Mouse (Mus musculus) testis, adult 2 months (tissue): ENCODE measurements around the gene Trpv2. TPM values are rescaled to one million over a fixed set of nuclear protein-coding genes. Genes with fewer than 3 reads are reported as not detected.

Source experiments
- H3K27ac ChIP-seq: fragments of 200-500 bp; 2 replicates; pipeline ENCODE4 v1.5.1; 2012; ENCODE audit warnings: low read depth, low read length; ENCODE audit not compliant: control insufficient read depth, insufficient read depth
- H3K27me3 ChIP-seq: fragments of 200-500 bp; 2 replicates; pipeline ENCODE4 v1.6.1; 2012; ENCODE audit warnings: mild to moderate bottlenecking, low read length, moderate library complexity; ENCODE audit not compliant: control insufficient read depth, insufficient read depth
- H3K36me3 ChIP-seq: fragments of 200-500 bp; 2 replicates; pipeline ENCODE4 v1.6.1; 2012; ENCODE audit warnings: mild to moderate bottlenecking, low read length; ENCODE audit not compliant: control insufficient read depth, insufficient read depth
- H3K4me1 ChIP-seq: fragments of 200-500 bp; 2 replicates; pipeline ENCODE4 v1.6.1; 2012; ENCODE audit warnings: low read length; ENCODE audit not compliant: control insufficient read depth, insufficient read depth
- H3K4me3 ChIP-seq: fragments of 200-500 bp; 2 replicates; pipeline ENCODE4 v1.5.1; 2012; ENCODE audit warnings: low read depth, mild to moderate bottlenecking, low read length, moderate library complexity, mixed read lengths; ENCODE audit not compliant: control insufficient read depth
- CTCF ChIP-seq: fragments of 200-500 bp; IDR thresholded peaks from 2 replicates; pipeline ENCODE4 v1.5.1; 2012; ENCODE audit warnings: low read depth, mild to moderate bottlenecking, inconsistent platforms, low read length, moderate library complexity; ENCODE audit not compliant: control insufficient read depth, insufficient read depth, insufficient replicate concordance
- POLR2A ChIP-seq: fragments of 200-500 bp; IDR thresholded peaks from 2 replicates; pipeline ENCODE4 v1.6.1; 2012; ENCODE audit warnings: low read depth, mild to moderate bottlenecking, inconsistent platforms, low read length, moderate library complexity; ENCODE audit not compliant: control insufficient read depth
- polyA plus RNA-seq: library from polyadenylated mRNA; depleted of rRNA; stranded (reverse); fragments of >200 nt; gene quantifications from 2 replicates; pipeline ENCODE4 v1.2.3, GENCODE M21; 2012

Trpv2 gene
- polyA plus RNA-seq, 1 experiment = 0.67 TPM

GRCm38 (mm10) chr11:62575659-62576438 lies 1.6 kb downstream of the Trpv2 start:
- Histone ChIP-seq H3K4me1 (peaks cover 14% of the 10 kb centered on the region), H3K36me3 (no peaks in the 10 kb centered on the region), H3K27ac (no peak overlapping the region), H3K4me3 (peak overlapping the region; percentile 77), H3K27me3 (no peaks in the 10 kb centered on the region)
- no peak for TF ChIP-seq CTCF
- no peak for TF ChIP-seq POLR2A

- H3K36me3 ChIP-seq = no peaks in the 10 kb centered on the region
- peaks cover 14% of the 10 kb centered on the region for H3K4me1 ChIP-seq
- no peaks in the 10 kb centered on the region for H3K27me3 ChIP-seq
- no peak overlapping the region for H3K27ac ChIP-seq
- TF ChIP-seq CTCF = no peak
- TF ChIP-seq POLR2A = no peak
- peak overlapping the region; percentile 27 for H3K4me3 ChIP-seq
Observed at GRCm38 (mm10) chr11:62576530-62577152, 2.4 kb downstream of the Trpv2 start.

- no peaks in the 10 kb centered on the region for H3K36me3 ChIP-seq
- TF ChIP-seq POLR2A (no peak), CTCF (no peak)
- no peak overlapping the region for H3K4me3 ChIP-seq
- H3K4me1 ChIP-seq = no peaks in the 10 kb centered on the region
- no peaks in the 10 kb centered on the region for H3K27me3 ChIP-seq
- no peak overlapping the region for H3K27ac ChIP-seq
Observed at GRCm38 (mm10) chr11:62583031-62583430, 8.7 kb downstream of the Trpv2 start.

GRCm38 (mm10) chr11:62584671-62585206 lies 10.5 kb downstream of the Trpv2 start:
- H3K4me3 ChIP-seq = no peak overlapping the region

GRCm38 (mm10) chr11:62587034-62587433 lies 12.7 kb downstream of the Trpv2 start:
- Histone ChIP-seq H3K36me3 (no peaks in the 10 kb centered on the region), H3K4me3 (no peak overlapping the region), H3K27ac (no peak overlapping the region), H3K27me3 (no peaks in the 10 kb centered on the region), H3K4me1 (no peaks in the 10 kb centered on the region)
- TF ChIP-seq POLR2A = no peak
- TF ChIP-seq CTCF = no peak

More at GRCm38 (mm10) chr11:62584671-62585206, 10.5 kb downstream of the Trpv2 start:
- no peak overlapping the region for H3K27ac ChIP-seq
- no peaks in the 10 kb centered on the region for H3K27me3 ChIP-seq
- H3K4me1 ChIP-seq = no peaks in the 10 kb centered on the region
- no peaks in the 10 kb centered on the region for H3K36me3 ChIP-seq
- no peak for TF ChIP-seq CTCF
- no peak for TF ChIP-seq POLR2A

GRCm38 (mm10) chr11:62589391-62589790 lies 15.1 kb downstream of the Trpv2 start:
- Histone ChIP-seq H3K4me1 (no peaks in the 10 kb centered on the region), H3K4me3 (no peak overlapping the region), H3K27me3 (no peaks in the 10 kb centered on the region), H3K36me3 (no peaks in the 10 kb centered on the region), H3K27ac (no peak overlapping the region)
- TF ChIP-seq POLR2A (no peak), CTCF (no peak)

- no peaks in the 10 kb centered on the region for H3K27me3 ChIP-seq
Observed at GRCm38 (mm10) chr11:62591026-62591425, 16.7 kb downstream of the Trpv2 start.

More at GRCm38 (mm10) chr11:62591026-62591425, 16.7 kb downstream of the Trpv2 start:
- H3K4me1 ChIP-seq = no peaks in the 10 kb centered on the region
- no peak for TF ChIP-seq CTCF
- no peak for TF ChIP-seq POLR2A
- H3K4me3 ChIP-seq = no peak overlapping the region
- H3K36me3 ChIP-seq = no peaks in the 10 kb centered on the region
- H3K27ac ChIP-seq = no peak overlapping the region
